Mouse (Mus musculus) activated CD4-positive, CD25-positive, alpha-beta regulatory T cell, adult 4 months (primary cell): Measurements from ENCODE around the gene Zkscan16. TPM values are rescaled to one million over a fixed set of nuclear protein-coding genes. Genes with fewer than 3 reads are reported as not detected.

Experiments used
- ATAC-seq: one replicate; pipeline ENCODE4 v1.8.0; 2017
- polyA plus RNA-seq, 2 experiments: library from polyadenylated mRNA; unstranded; fragments of 100-300 nt; shearing (Covaris generic); gene quantifications; one replicate each; pipeline ENCODE4 v1.2.1; 2017

Zkscan16 gene
- polyA plus RNA-seq, 2 experiments from 2014 or later = not detected

GRCm38 (mm10) chr4:59000614-59001013 lies 57.2 kb downstream of the Zkscan16 start:
- ATAC-seq = no peak

- ATAC-seq = peak; percentile 96
Measured at GRCm38 (mm10) chr4:59002948-59003805, 59.7 kb downstream of the Zkscan16 start, which contains the start of gene Gm20503. TSS of gene Gm20503 (plus strand) at chr4:59003210.

- no peak for ATAC-seq
Measured at GRCm38 (mm10) chr4:59003806-59004200, 60.4 kb downstream of the Zkscan16 start.

GRCm38 (mm10) chr4:59006211-59006610 lies 62.8 kb downstream of the Zkscan16 start:
- no peak for ATAC-seq

GRCm38 (mm10) chr4:59007016-59007415 lies 63.6 kb downstream of the Zkscan16 start:
- ATAC-seq = no peak

Other genes with a start within 250 kb of the Zkscan16 start
- under 1 TPM in 1 of 2 experiments, not detected in 1; 0.24 TPM for gene Olfr267, start 155.9 kb upstream of the Zkscan16 start, polyA plus RNA-seq
- 10 to 100 TPM; 24.3 to 25.1 TPM for gene Ecpas, start 30.9 kb upstream of the Zkscan16 start, polyA plus RNA-seq
- under 1 TPM; 0.62 to 0.80 TPM for gene Ptgr1, start 43.5 kb downstream of the Zkscan16 start, polyA plus RNA-seq
- 1 to 10 TPM in 1 of 2 experiments, under 1 TPM in 1; 0.56 to 1.0 TPM for gene Dnajc25, start 51.4 kb downstream of the Zkscan16 start, polyA plus RNA-seq
- gene Gm20503, start 59.6 kb downstream of the Zkscan16 start, polyA plus RNA-seq = not detected
- gene Gng10, start 91.5 kb downstream of the Zkscan16 start, polyA plus RNA-seq = 100 to 1,000 TPM; 173 to 174 TPM
- not detected for gene AI481877, start 195.4 kb downstream of the Zkscan16 start, polyA plus RNA-seq
- gene Ugcg, start 245.6 kb downstream of the Zkscan16 start, polyA plus RNA-seq = 10 to 100 TPM; 17.5 to 19.7 TPM